Mouse (Mus musculus): ENCODE measurements around the gene Efcab12. TPM values are rescaled to one million over a fixed set of nuclear protein-coding genes. Genes with fewer than 3 reads are reported as not detected.
A peak's percentile ranks its signal among the peaks of the same experiment; 100 is the strongest.
"Not testable (repeated sequence)": the region's sequence is repeated elsewhere in the genome, so short reads cannot be mapped to it uniquely, and the experiment has no call there.

The Efcab12 gene
- polyA plus RNA-seq, 1 experiment from 2014 or later, result 0.50 TPM

- no peaks in the 10 kb centered on the region for H3K27me3 ChIP-seq (ENCODE audit: control insufficient read depth, insufficient read depth, low read length)
- WGBS (ENCODE audit: insufficient replicate concordance), result 85% methylated on average over 2 of the region's 2 CpGs
- no peak overlapping the region for H3K27ac ChIP-seq (ENCODE audit: low read depth, low read length)
- no peak overlapping the region for H3K9ac ChIP-seq (ENCODE audit: low read depth, low read length)
- H3K4me3 ChIP-seq (ENCODE audit: low read depth, low read length), result no peak overlapping the region
- no peak for ATAC-seq (replicated peaks; ENCODE audit: insufficient number of reproducible peaks, low FRiP score, low TSS enrichment)
- no peaks in the 10 kb centered on the region for H3K9me3 ChIP-seq (replicated peaks; ENCODE audit: control insufficient read depth, low read length)
- H3K36me3 ChIP-seq (ENCODE audit: control insufficient read depth, insufficient read depth, low read length), result no peaks in the 10 kb centered on the region
- H3K4me1 ChIP-seq (ENCODE audit: control insufficient read depth, insufficient read depth, low read length), result no peaks in the 10 kb centered on the region
- H3K4me2 ChIP-seq, result no peak overlapping the region
Measured at GRCm38 (mm10) chr6:115832152-115832850, 5.9 kb downstream of the Efcab12 start.

- H3K27me3 ChIP-seq (ENCODE audit: control insufficient read depth, insufficient read depth, low read length), result no peaks in the 10 kb centered on the region
- H3K4me2 ChIP-seq, result no peak overlapping the region
- H3K9me3 ChIP-seq (replicated peaks; ENCODE audit: control insufficient read depth, low read length), result no peaks in the 10 kb centered on the region
- ATAC-seq (replicated peaks; ENCODE audit: insufficient number of reproducible peaks, low FRiP score, low TSS enrichment), result no peak
- no peak overlapping the region for H3K27ac ChIP-seq (ENCODE audit: low read depth, low read length)
- no peak overlapping the region for H3K9ac ChIP-seq (ENCODE audit: low read depth, low read length)
- no peaks in the 10 kb centered on the region for H3K36me3 ChIP-seq (ENCODE audit: control insufficient read depth, insufficient read depth, low read length)
- H3K4me1 ChIP-seq (ENCODE audit: control insufficient read depth, insufficient read depth, low read length), result no peaks in the 10 kb centered on the region
- H3K4me3 ChIP-seq (ENCODE audit: low read depth, low read length), result no peak overlapping the region
- whole genome bisulfite sequencing (ENCODE audit: insufficient replicate concordance), result 77% methylated on average over 6 of the region's 6 CpGs
Measured at GRCm38 (mm10) chr6:115830779-115831601, 7.2 kb downstream of the Efcab12 start.

GRCm38 (mm10) chr6:115823850-115824464 is 14.3 kb downstream of the Efcab12 start:
- not testable (repeated sequence) for H3K9me3 ChIP-seq (replicated peaks; ENCODE audit: control insufficient read depth, low read length); H3K4me1 ChIP-seq (ENCODE audit: control insufficient read depth, insufficient read depth, low read length); H3K36me3 ChIP-seq (ENCODE audit: control insufficient read depth, insufficient read depth, low read length); H3K9ac ChIP-seq (ENCODE audit: low read depth, low read length); H3K27ac ChIP-seq (ENCODE audit: low read depth, low read length); H3K27me3 ChIP-seq (ENCODE audit: control insufficient read depth, insufficient read depth, low read length)
- 1% methylated on average over 4 of the region's 11 CpGs for WGBS (ENCODE audit: insufficient replicate concordance)
- peak; percentile 87 for ATAC-seq (replicated peaks; ENCODE audit: insufficient number of reproducible peaks, low FRiP score, low TSS enrichment)
- H3K4me3 ChIP-seq (ENCODE audit: low read depth, low read length), result peak overlapping the region; percentile 22; the same call in 1 of the 2 replicates
- peak overlapping the region; percentile 53 for H3K4me2 ChIP-seq

- Histone ChIP-seq H3K27ac (ENCODE audit: low read depth, low read length) (no peak overlapping the region), H3K4me2 (no peak overlapping the region), H3K9ac (ENCODE audit: low read depth, low read length) (no peak overlapping the region), H3K27me3 (ENCODE audit: control insufficient read depth, insufficient read depth, low read length) (no peaks in the 10 kb centered on the region), H3K4me3 (ENCODE audit: low read depth, low read length) (no peak overlapping the region), H3K4me1 (ENCODE audit: control insufficient read depth, insufficient read depth, low read length) (no peaks in the 10 kb centered on the region), H3K9me3 (replicated peaks; ENCODE audit: control insufficient read depth, low read length) (no peaks in the 10 kb centered on the region), H3K36me3 (ENCODE audit: control insufficient read depth, insufficient read depth, low read length) (no peaks in the 10 kb centered on the region)
- ATAC-seq (replicated peaks; ENCODE audit: insufficient number of reproducible peaks, low FRiP score, low TSS enrichment), result no peak
- 72% methylated on average over 8 of the region's 8 CpGs for WGBS (ENCODE audit: insufficient replicate concordance)
Measured at GRCm38 (mm10) chr6:115821216-115821993, 16.8 kb downstream of the Efcab12 start.

- 75% methylated on average over 2 of the region's 2 CpGs for WGBS (ENCODE audit: insufficient replicate concordance)
- H3K4me2 ChIP-seq, result no peak overlapping the region
- H3K36me3 ChIP-seq (ENCODE audit: control insufficient read depth, insufficient read depth, low read length), result no peaks in the 10 kb centered on the region
- peaks cover 5% of the 10 kb centered on the region; the same call in 1 of the 2 replicates for H3K4me1 ChIP-seq (ENCODE audit: control insufficient read depth, insufficient read depth, low read length)
- H3K9me3 ChIP-seq (replicated peaks; ENCODE audit: control insufficient read depth, low read length), result no peaks in the 10 kb centered on the region
- H3K27me3 ChIP-seq (ENCODE audit: control insufficient read depth, insufficient read depth, low read length), result no peaks in the 10 kb centered on the region
- ATAC-seq (replicated peaks; ENCODE audit: insufficient number of reproducible peaks, low FRiP score, low TSS enrichment), result no peak
- no peak overlapping the region for H3K9ac ChIP-seq (ENCODE audit: low read depth, low read length)
- H3K27ac ChIP-seq (ENCODE audit: low read depth, low read length), result no peak overlapping the region
- no peak overlapping the region for H3K4me3 ChIP-seq (ENCODE audit: low read depth, low read length)
Measured at GRCm38 (mm10) chr6:115818129-115818528, 20.1 kb downstream of the Efcab12 start.

GRCm38 (mm10) chr6:115815041-115815440 is 23.2 kb downstream of the Efcab12 start:
- H3K9me3 ChIP-seq (replicated peaks; ENCODE audit: control insufficient read depth, low read length), result no peaks in the 10 kb centered on the region
- 75% methylated on average over 4 of the region's 4 CpGs for WGBS (ENCODE audit: insufficient replicate concordance)
- H3K36me3 ChIP-seq (ENCODE audit: control insufficient read depth, insufficient read depth, low read length), result no peaks in the 10 kb centered on the region
- H3K27ac ChIP-seq (ENCODE audit: low read depth, low read length), result no peak overlapping the region
- no peak overlapping the region for H3K9ac ChIP-seq (ENCODE audit: low read depth, low read length)
- peaks cover 5% of the 10 kb centered on the region; the same call in 1 of the 2 replicates for H3K4me1 ChIP-seq (ENCODE audit: control insufficient read depth, insufficient read depth, low read length)
- H3K27me3 ChIP-seq (ENCODE audit: control insufficient read depth, insufficient read depth, low read length), result no peaks in the 10 kb centered on the region
- no peak overlapping the region for H3K4me3 ChIP-seq (ENCODE audit: low read depth, low read length)
- no peak overlapping the region for H3K4me2 ChIP-seq
- no peak for ATAC-seq (replicated peaks; ENCODE audit: insufficient number of reproducible peaks, low FRiP score, low TSS enrichment)

- H3K9me3 ChIP-seq (replicated peaks; ENCODE audit: control insufficient read depth, low read length), result no peaks in the 10 kb centered on the region
- H3K36me3 ChIP-seq (ENCODE audit: control insufficient read depth, insufficient read depth, low read length), result no peaks in the 10 kb centered on the region
- no peaks in the 10 kb centered on the region for H3K27me3 ChIP-seq (ENCODE audit: control insufficient read depth, insufficient read depth, low read length)
- H3K4me2 ChIP-seq, result no peak overlapping the region
- no peak overlapping the region for H3K9ac ChIP-seq (ENCODE audit: low read depth, low read length)
- ATAC-seq (replicated peaks; ENCODE audit: insufficient number of reproducible peaks, low FRiP score, low TSS enrichment), result peak; percentile 47
- H3K27ac ChIP-seq (ENCODE audit: low read depth, low read length), result no peak overlapping the region
- H3K4me1 ChIP-seq (ENCODE audit: control insufficient read depth, insufficient read depth, low read length), result peaks cover 5% of the 10 kb centered on the region; the same call in 1 of the 2 replicates
- 23% methylated on average over 4 of the region's 4 CpGs for WGBS (ENCODE audit: insufficient replicate concordance)
- H3K4me3 ChIP-seq (ENCODE audit: low read depth, low read length), result no peak overlapping the region
Measured at GRCm38 (mm10) chr6:115814104-115814503, 24.1 kb downstream of the Efcab12 start.

- WGBS (ENCODE audit: insufficient replicate concordance), result 68% methylated on average over 8 of the region's 8 CpGs
Measured at GRCm38 (mm10) chr6:115811606-115812005, 26.6 kb downstream of the Efcab12 start.

More at GRCm38 (mm10) chr6:115811606-115812005, 26.6 kb downstream of the Efcab12 start:
- Histone ChIP-seq H3K27ac (ENCODE audit: low read depth, low read length) (no peak overlapping the region), H3K27me3 (ENCODE audit: control insufficient read depth, insufficient read depth, low read length) (no peaks in the 10 kb centered on the region), H3K36me3 (ENCODE audit: control insufficient read depth, insufficient read depth, low read length) (peaks cover 7% of the 10 kb centered on the region), H3K9me3 (replicated peaks; ENCODE audit: control insufficient read depth, low read length) (no peaks in the 10 kb centered on the region), H3K4me1 (ENCODE audit: control insufficient read depth, insufficient read depth, low read length) (peaks cover 14% of the 10 kb centered on the region), H3K9ac (ENCODE audit: low read depth, low read length) (no peak overlapping the region), H3K4me2 (no peak overlapping the region), H3K4me3 (ENCODE audit: low read depth, low read length) (no peak overlapping the region)
- ATAC-seq (replicated peaks; ENCODE audit: insufficient number of reproducible peaks, low FRiP score, low TSS enrichment), result no peak

All from heart, embryonic 11.5 days (tissue).